Mouse (Mus musculus): Measurements from ENCODE around the gene Iqsec3.

GRCm38 (mm10) chr6:121453776-121454175 is 19.7 kb downstream of the Iqsec3 start:
- TF ChIP-seq CTCF (IDR thresholded peaks at IDR 0.05; ENCODE audit: low read depth): no peak
- TF ChIP-seq EP300 (IDR thresholded peaks at IDR 0.05; ENCODE audit: low read depth): no peak

Measured in heart, postnatal 0 days (tissue).